Mouse (Mus musculus) midbrain, embryonic 15.5 days (tissue): ENCODE results near the gene Zcchc4. TPM values are rescaled to one million over a fixed set of nuclear protein-coding genes. Genes with fewer than 3 reads are reported as not detected.

Experiments used
- ATAC-seq: fragments of 200-750 bp; cut with Nextera tagmentation; replicated peaks from 2 replicates; pipeline ENCODE4 v1.8.0; 2017; ENCODE audit warnings: moderate TSS enrichment
- H3K27ac ChIP-seq: fragments of 300-500 bp; sonication (generic); 2 replicates; pipeline ENCODE4 v1.5.1; 2015; ENCODE audit warnings: mild to moderate bottlenecking, inconsistent platforms
- H3K27me3 ChIP-seq: fragments of 300-500 bp; sonication (generic); replicated peaks from 2 replicates; pipeline ENCODE4 v1.6.1; 2015; ENCODE audit warnings: inconsistent platforms
- H3K36me3 ChIP-seq: fragments of 300-500 bp; sonication (generic); replicated peaks from 2 replicates; pipeline ENCODE4 v1.6.1; 2015; ENCODE audit warnings: inconsistent platforms
- H3K4me1 ChIP-seq: fragments of 300-500 bp; sonication (generic); 2 replicates; pipeline ENCODE4 v1.6.1; 2015; ENCODE audit warnings: inconsistent platforms
- H3K4me2 ChIP-seq: fragments of 300-500 bp; sonication (generic); 2 replicates; pipeline ENCODE4 v1.6.1; 2015; ENCODE audit warnings: inconsistent platforms, mild to moderate bottlenecking, moderate library complexity
- H3K4me3 ChIP-seq: fragments of 300-500 bp; sonication (generic); 2 replicates; pipeline ENCODE4 v1.5.1; 2015; ENCODE audit warnings: mild to moderate bottlenecking, inconsistent platforms
- H3K9ac ChIP-seq: fragments of 300-500 bp; sonication (generic); 2 replicates; pipeline ENCODE4 v1.6.1; 2015; ENCODE audit warnings: mild to moderate bottlenecking, inconsistent platforms
- H3K9me3 ChIP-seq: fragments of 300-500 bp; sonication (generic); 2 replicates; pipeline ENCODE4 v1.6.1; 2016; ENCODE audit warnings: inconsistent platforms
- WGBS: fragments of 180-500 bp; shearing (Covaris S2); methylation state at CpG from one replicate; pipeline ENCODE4 v1.1.7; 2015; ENCODE audit warnings: mixed read lengths; 5-methylcytosine and 5-hydroxymethylcytosine counted together
- polyA plus RNA-seq: library from polyadenylated mRNA; unstranded; fragments of >200 nt; fragmentation: Nextera tagmentation; extraction: Ambion mirVana; gene quantifications from 2 replicates; pipeline ENCODE4 v1.2.1, GENCODE M21; 2015

Gene Zcchc4
- polyA plus RNA-seq, 1 experiment from 2014 or later = 11.3 TPM

- H3K4me1 ChIP-seq = no peaks in the 10 kb centered on the region
- H3K27ac ChIP-seq = no peak overlapping the region
- no peak for ATAC-seq
- H3K4me2 ChIP-seq = no peak overlapping the region
- no peaks in the 10 kb centered on the region for H3K9me3 ChIP-seq
- no peaks in the 10 kb centered on the region for H3K27me3 ChIP-seq
- 91% methylated on average over 5 of the region's 5 CpGs for WGBS
- no peak overlapping the region for H3K4me3 ChIP-seq
- H3K36me3 ChIP-seq = peaks cover 43% of the 10 kb centered on the region
- no peak overlapping the region for H3K9ac ChIP-seq
Measured at GRCm38 (mm10) chr5:52855727-52856126, 80.5 kb downstream of the Zcchc4 start.

DNA sequence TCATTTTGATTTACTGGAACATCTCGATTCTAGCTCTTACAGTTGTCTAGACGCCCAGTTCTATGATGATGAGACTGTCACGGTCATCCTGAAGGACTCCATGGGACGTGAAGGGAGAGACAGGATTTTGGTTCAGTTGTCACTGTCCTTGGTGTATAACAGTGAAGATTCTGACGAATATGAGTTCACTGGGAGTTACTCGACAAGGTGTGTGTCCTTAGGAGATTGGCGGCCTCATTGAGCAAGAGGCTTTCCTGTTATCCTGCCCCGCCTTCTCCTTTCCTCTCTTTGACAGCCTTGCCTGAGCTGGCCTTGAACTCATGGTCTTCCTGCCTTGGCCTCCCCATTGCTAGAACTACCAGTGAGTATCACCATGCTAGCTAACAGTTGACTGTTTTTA lies 89.2 kb downstream of the Zcchc4 start:
- no peak for ATAC-seq
- Histone ChIP-seq H3K9ac (no peak overlapping the region), H3K36me3 (peaks cover 56% of the 10 kb centered on the region), H3K27me3 (no peaks in the 10 kb centered on the region), H3K9me3 (no peaks in the 10 kb centered on the region), H3K4me2 (no peak overlapping the region), H3K27ac (no peak overlapping the region), H3K4me1 (no peaks in the 10 kb centered on the region), H3K4me3 (no peak overlapping the region)
- WGBS = 92% methylated on average over 8 of the region's 8 CpGs

DNA sequence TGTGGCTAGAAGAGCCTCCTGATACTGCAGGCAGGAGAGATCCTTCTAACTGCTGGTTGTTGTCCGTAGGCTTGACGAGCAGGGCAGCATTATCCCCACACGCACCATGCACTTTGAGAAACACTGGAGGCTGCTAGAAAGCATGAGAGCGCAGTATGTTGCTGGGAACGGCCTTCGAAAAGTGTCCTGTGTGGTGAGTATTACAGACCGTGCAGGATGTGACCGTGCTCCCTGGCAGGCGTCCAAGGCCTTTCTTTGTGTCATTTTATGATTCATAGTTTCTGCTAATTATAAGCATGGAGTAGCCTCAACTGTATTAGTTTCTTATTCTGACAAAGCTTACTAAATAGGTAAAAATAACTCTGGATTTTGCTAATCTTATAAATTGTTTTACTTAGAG lies 90.6 kb downstream of the Zcchc4 start:
- WGBS = 85% methylated on average over 9 of the region's 9 CpGs
- no peak for ATAC-seq
- H3K36me3 ChIP-seq = peaks cover 45% of the 10 kb centered on the region
- H3K4me1 ChIP-seq = no peaks in the 10 kb centered on the region
- H3K9ac ChIP-seq = no peak overlapping the region
- H3K27ac ChIP-seq = no peak overlapping the region
- no peaks in the 10 kb centered on the region for H3K27me3 ChIP-seq
- H3K9me3 ChIP-seq = no peaks in the 10 kb centered on the region
- H3K4me3 ChIP-seq = no peak overlapping the region
- no peak overlapping the region for H3K4me2 ChIP-seq

- Histone ChIP-seq H3K4me3 (no peak overlapping the region), H3K9me3 (no peaks in the 10 kb centered on the region), H3K4me1 (no peaks in the 10 kb centered on the region), H3K27ac (no peak overlapping the region), H3K9ac (no peak overlapping the region), H3K27me3 (no peaks in the 10 kb centered on the region), H3K36me3 (peaks cover 38% of the 10 kb centered on the region), H3K4me2 (no peak overlapping the region)
- WGBS = 86% methylated on average over 18 of the region's 18 CpGs
- ATAC-seq = no peak
Measured at GRCm38 (mm10) chr5:52866361-52867155, 91.3 kb downstream of the Zcchc4 start.

GRCm38 (mm10) chr5:52868918-52869703 lies 93.9 kb downstream of the Zcchc4 start:
- Histone ChIP-seq H3K4me1 (no peaks in the 10 kb centered on the region), H3K9me3 (no peaks in the 10 kb centered on the region), H3K4me2 (no peak overlapping the region), H3K36me3 (peaks cover 24% of the 10 kb centered on the region; the same call in 1 of the 2 replicates), H3K27ac (no peak overlapping the region), H3K4me3 (no peak overlapping the region), H3K9ac (no peak overlapping the region), H3K27me3 (no peaks in the 10 kb centered on the region)
- 70% methylated on average over 12 of the region's 12 CpGs for WGBS
- ATAC-seq = 0 out of 2 replicates have a peak, but pooled peaks have one; percentile 25

GRCm38 (mm10) chr5:52871461-52871860 lies 96.3 kb downstream of the Zcchc4 start:
- WGBS = 8% methylated on average over 1 of the region's 1 CpGs
- no peaks in the 10 kb centered on the region for H3K27me3 ChIP-seq
- H3K27ac ChIP-seq = no peak overlapping the region
- H3K4me3 ChIP-seq = no peak overlapping the region
- peaks cover 15% of the 10 kb centered on the region; the same call in 1 of the 2 replicates for H3K36me3 ChIP-seq
- no peak overlapping the region for H3K9ac ChIP-seq
- no peak for ATAC-seq
- no peaks in the 10 kb centered on the region for H3K4me1 ChIP-seq
- H3K9me3 ChIP-seq = no peaks in the 10 kb centered on the region
- H3K4me2 ChIP-seq = no peak overlapping the region

DNA sequence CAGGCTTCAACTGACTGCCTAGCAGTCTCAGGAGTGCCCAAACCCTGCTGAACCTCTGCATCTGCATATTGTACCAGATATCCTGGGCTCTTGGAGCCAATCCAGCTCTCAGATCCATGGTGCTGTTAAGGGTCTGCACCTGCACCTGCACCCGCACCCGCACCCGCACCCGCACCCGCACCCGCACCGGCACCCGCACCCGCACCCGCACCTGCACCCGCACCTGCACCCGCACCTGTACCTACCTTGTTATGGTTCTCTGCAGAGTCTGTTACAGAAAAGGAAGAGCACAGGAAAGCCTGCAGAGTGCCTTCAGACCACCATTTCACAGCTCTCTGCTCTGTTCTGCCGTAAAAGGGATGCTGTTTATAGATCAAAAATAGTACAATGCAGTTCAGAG lies 96.8 kb downstream of the Zcchc4 start:
- no peak for ATAC-seq
- 94% methylated on average over 13 of the region's 13 CpGs for WGBS
- no peak overlapping the region for H3K27ac ChIP-seq
- H3K36me3 ChIP-seq = peaks cover 11% of the 10 kb centered on the region; the same call in 1 of the 2 replicates
- no peak overlapping the region for H3K4me3 ChIP-seq
- no peaks in the 10 kb centered on the region for H3K9me3 ChIP-seq
- no peaks in the 10 kb centered on the region for H3K4me1 ChIP-seq
- H3K27me3 ChIP-seq = no peaks in the 10 kb centered on the region
- H3K9ac ChIP-seq = no peak overlapping the region
- no peak overlapping the region for H3K4me2 ChIP-seq

Other genes with a start within 250 kb of the Zcchc4 start
- gene Lgi2, start 208.9 kb upstream of the Zcchc4 start, polyA plus RNA-seq = 5.0 and 5.1 TPM in 2 replicates
- gene Sepsecs, start 105.7 kb upstream of the Zcchc4 start, polyA plus RNA-seq = 7.3 and 8.0 TPM in 2 replicates
- 3.3 and 3.4 TPM in 2 replicates for gene Pi4k2b, start 33.8 kb upstream of the Zcchc4 start, polyA plus RNA-seq
- gene Anapc4, start 58.6 kb downstream of the Zcchc4 start, polyA plus RNA-seq = 115 TPM in 2 replicates